Mouse (Mus musculus): Measurements from ENCODE around the gene Nek1.

GRCm38 (mm10) chr8:60996468-60996867 is 3.5 kb downstream of the Nek1 start:
- TF ChIP-seq CTCF (IDR thresholded peaks at IDR 0.05; ENCODE audit: insufficient read depth, low read depth, low read length) = no peak
- TF ChIP-seq POLR2A (IDR thresholded peaks at IDR 0.05; ENCODE audit: insufficient read depth, low read depth, low read length) = no peak

All from olfactory bulb, adult 2 months (tissue).